In genomic region chr17:31809136-31809535, GRCm38 (mm10) we compare ENCODE assay signal across 17 mouse cellular contexts. TPM values are rescaled to one million over a fixed set of nuclear protein-coding genes. Genes with fewer than 3 reads are reported as not detected.
DNase-seq lines count a peak whose midpoint lies in the region; ATAC-seq and TF ChIP-seq lines count a peak whose summit lies in the region.
"Had no signal": no experiment of that assay in that cellular context is flagged by ENCODE, and none has a peak within 500 bp of the region (broad histone marks: within the 10 kb centered on the region; RNA-seq: fewer than 3 reads in every experiment).

No protein-coding gene starts in this region.

- DNase-seq in hindbrain, postnatal 0 days (ENCODE audit: low spot score): no peak
- peak; percentile 58 for DNase-seq in thymus, postnatal 4 days
- no peak for DNase-seq in thymus, adult 18-20 months
- no peak for DNase-seq in embryonic facial prominence, embryonic 10.5 days (ENCODE audit: low spot score)
- no peak for DNase-seq in lung, postnatal 25 days (ENCODE audit: low spot score)
- DNase-seq: adrenal gland, postnatal 14 days; cerebellum, adult 11-12 months; cerebellum, postnatal 25 days; heart, adult 2 months; kidney, adult 8-10 months; kidney, postnatal 36 days; layer of hippocampus, adult 9-11 months; lung, postnatal 10 days had no signal

- 89% methylated on average over 7 of the region's 7 CpGs for WGBS in hindbrain, postnatal 0 days
- WGBS in hindbrain, embryonic 12.5 days: 91% methylated on average over 7 of the region's 7 CpGs
- WGBS in embryonic facial prominence, embryonic 10.5 days: 93% methylated on average over 7 of the region's 7 CpGs
- WGBS in liver, embryonic 12.5 days (ENCODE audit: insufficient replicate concordance): 69% methylated on average over 7 of the region's 7 CpGs

- no peak for TF ChIP-seq CTCF in hindbrain, postnatal 0 days (IDR thresholded peaks at IDR 0.05; ENCODE audit: low read depth)

- H3K4me3 ChIP-seq in hindbrain, postnatal 0 days (ENCODE audit: low read length): no peak overlapping the region
- no peak overlapping the region for H3K4me3 ChIP-seq in hindbrain, embryonic 12.5 days
- no peak overlapping the region for H3K4me3 ChIP-seq in embryonic facial prominence, embryonic 10.5 days
- no peak overlapping the region for H3K4me3 ChIP-seq in liver, embryonic 12.5 days
- H3K4me3 ChIP-seq: heart, adult 2 months; limb, embryonic 13.5 days had no signal

- no peak overlapping the region for H3K9ac ChIP-seq in hindbrain, postnatal 0 days (replicated peaks; ENCODE audit: low read length)
- no peak overlapping the region for H3K9ac ChIP-seq in hindbrain, embryonic 12.5 days
- no peak overlapping the region for H3K9ac ChIP-seq in liver, embryonic 12.5 days

- 0 out of 2 replicates have a peak overlapping the region, but pooled peaks have one; percentile 32 for H3K27ac ChIP-seq in hindbrain, postnatal 0 days
- H3K27ac ChIP-seq in hindbrain, embryonic 12.5 days: no peak overlapping the region
- H3K27ac ChIP-seq in embryonic facial prominence, embryonic 10.5 days (replicated peaks): peak overlapping the region; percentile 86
- no peak overlapping the region for H3K27ac ChIP-seq in liver, embryonic 12.5 days
- H3K27ac ChIP-seq: heart, adult 2 months; limb, embryonic 13.5 days had no signal

- H3K4me1 ChIP-seq in hindbrain, postnatal 0 days (ENCODE audit: insufficient read depth, low read length): 0 out of 2 replicates have a peak, but pooled peaks cover 7% of the 10 kb centered on the region
- peaks cover 12% of the 10 kb centered on the region for H3K4me1 ChIP-seq in hindbrain, embryonic 12.5 days
- H3K4me1 ChIP-seq in embryonic facial prominence, embryonic 10.5 days: peaks cover 48% of the 10 kb centered on the region
- H3K4me1 ChIP-seq in liver, embryonic 12.5 days: peaks cover 10% of the 10 kb centered on the region; the same call in 1 of the 2 replicates

- H3K36me3 ChIP-seq in hindbrain, postnatal 0 days (ENCODE audit: insufficient read depth, low read length): no peaks in the 10 kb centered on the region
- no peaks in the 10 kb centered on the region for H3K36me3 ChIP-seq in hindbrain, embryonic 12.5 days
- no peaks in the 10 kb centered on the region for H3K36me3 ChIP-seq in embryonic facial prominence, embryonic 10.5 days (replicated peaks)
- no peaks in the 10 kb centered on the region for H3K36me3 ChIP-seq in liver, embryonic 12.5 days
- H3K36me3 ChIP-seq: limb, embryonic 13.5 days had no signal

- no peak for ATAC-seq in hindbrain, postnatal 0 days
- ATAC-seq in hindbrain, embryonic 12.5 days (ENCODE audit: low FRiP score): no peak
- no peak for ATAC-seq in liver, embryonic 12.5 days
- ATAC-seq: activated CD4-positive, CD25-positive, alpha-beta regulatory T cell, adult 4 months had no signal

- H3K9me3 ChIP-seq in hindbrain, postnatal 0 days (ENCODE audit: low read length): no peaks in the 10 kb centered on the region
- no peaks in the 10 kb centered on the region for H3K9me3 ChIP-seq in hindbrain, embryonic 12.5 days (replicated peaks)
- no peaks in the 10 kb centered on the region for H3K9me3 ChIP-seq in embryonic facial prominence, embryonic 10.5 days
- H3K9me3 ChIP-seq in liver, embryonic 12.5 days (replicated peaks): no peaks in the 10 kb centered on the region
- H3K9me3 ChIP-seq: limb, embryonic 13.5 days had no signal

- H3K27me3 ChIP-seq in hindbrain, postnatal 0 days (ENCODE audit: insufficient read depth, low read length): no peaks in the 10 kb centered on the region; the same call in 1 of the 2 replicates
- H3K27me3 ChIP-seq in hindbrain, embryonic 12.5 days: no peaks in the 10 kb centered on the region
- H3K27me3 ChIP-seq in embryonic facial prominence, embryonic 10.5 days (replicated peaks; ENCODE audit: low read depth, poor library complexity, severe bottlenecking): 0 out of 2 replicates have a peak, but pooled peaks cover 5% of the 10 kb centered on the region
- no peaks in the 10 kb centered on the region for H3K27me3 ChIP-seq in liver, embryonic 12.5 days (replicated peaks)
- H3K27me3 ChIP-seq: limb, embryonic 13.5 days had no signal

- no peak overlapping the region for H3K4me2 ChIP-seq in hindbrain, postnatal 0 days (ENCODE audit: low read depth, low read length)
- no peak overlapping the region for H3K4me2 ChIP-seq in hindbrain, embryonic 12.5 days (replicated peaks)
- no peak overlapping the region for H3K4me2 ChIP-seq in liver, embryonic 12.5 days
- H3K4me2 ChIP-seq: limb, embryonic 13.5 days had no signal

RNA-seq across cellular contexts. Expression of gene Sik1, which starts 46.5 kb away (rescaled TPM):
- 39.6 and 41.6 TPM in 2 replicates for total RNA-seq in hindbrain, postnatal 0 days (2014; rRNA removed)
- polyA plus RNA-seq in hindbrain, postnatal 0 days (2015; fragmentation: Nextera tagmentation; extraction: Ambion mirVana): 14.4 and 18.1 TPM in 2 replicates
- 16.5 and 18.9 TPM in 2 replicates for polyA plus RNA-seq in hindbrain, embryonic 12.5 days (2016; fragmentation: Nextera tagmentation; extraction: Ambion mirVana)
- polyA plus RNA-seq in embryonic facial prominence, embryonic 10.5 days (2016; fragmentation: Nextera tagmentation; extraction: Ambion mirVana): 12.7 and 15.5 TPM in 2 replicates
- polyA plus RNA-seq in liver, embryonic 12.5 days (2016; fragmentation: Nextera tagmentation; extraction: Ambion mirVana): 5.9 and 7.0 TPM in 2 replicates

Comparison
In these comparisons a context has a peak if more than half of its experiments do, and no peak if none do; other contexts are left out.
1. H3K27ac ChIP-seq: peak in hindbrain, postnatal 0 days (single experiment) and embryonic facial prominence, embryonic 10.5 days (single experiment); none in hindbrain, embryonic 12.5 days (single experiment) and liver, embryonic 12.5 days (single experiment).